Mouse (Mus musculus) ES-E14 (cell line): ENCODE results near the gene Fetub. TPM values are rescaled to one million over a fixed set of nuclear protein-coding genes. Genes with fewer than 3 reads are reported as not detected.

Experiments
- DNase-seq: peaks from one replicate; pipeline ENCODE4 v3.0.0-alpha.2; 2013; ENCODE audit warnings: low read depth, low spot score
- H3K27ac ChIP-seq: 2 replicates; pipeline ENCODE4 v1.5.1; 2012; ENCODE audit warnings: low read depth, mild to moderate bottlenecking, low read length, moderate library complexity, mixed read lengths; ENCODE audit not compliant: poor library complexity, insufficient read depth, severe bottlenecking
- H3K36me3 ChIP-seq: 2 replicates; pipeline ENCODE4 v1.6.1; 2012; ENCODE audit warnings: mild to moderate bottlenecking, low read length, moderate library complexity, mixed read lengths; ENCODE audit not compliant: control insufficient read depth, poor library complexity, insufficient read depth, severe bottlenecking
- H3K4me1 ChIP-seq, 2 experiments: fragments of 150-350 bp in 1 of 2; sonication (generic) in 1 of 2; 2 replicates each; pipeline ENCODE4 v1.6.1; 2012; ENCODE audit warnings: low read length in 2 of 2, mild to moderate bottlenecking in 1 of 2, mixed read lengths in 1 of 2; ENCODE audit not compliant: control insufficient read depth in 2 of 2, insufficient read depth in 2 of 2, poor library complexity in 1 of 2
- H3K4me3 ChIP-seq, 2 experiments: fragments of 150-350 bp in 1 of 2; sonication (generic) in 1 of 2; 2 replicates each; pipeline ENCODE4 v1.5.1; 2012; ENCODE audit warnings: low read length in 2 of 2, low read depth in 1 of 2, mild to moderate bottlenecking in 1 of 2, mixed read lengths in 1 of 2; ENCODE audit not compliant: insufficient read depth in 1 of 2, poor library complexity in 1 of 2, severe bottlenecking in 1 of 2
- H3K9ac ChIP-seq: 2 replicates; pipeline ENCODE4 v1.6.1; 2012; ENCODE audit warnings: low read depth, mild to moderate bottlenecking, low read length, mixed read lengths; ENCODE audit not compliant: poor library complexity, insufficient read depth, severe bottlenecking
- H3K9me3 ChIP-seq: fragments of 150-350 bp; sonication (generic); 2 replicates; pipeline ENCODE4 v1.6.1; 2012; ENCODE audit warnings: low read depth, mild to moderate bottlenecking, low read length; ENCODE audit not compliant: control insufficient read depth, insufficient read depth
- CHD2 ChIP-seq: IDR thresholded peaks from 2 replicates; pipeline ENCODE4 v1.6.1; 2014; ENCODE audit warnings: mild to moderate bottlenecking, low read depth, low read length, inconsistent platforms
- HCFC1 ChIP-seq: IDR thresholded peaks from 2 replicates; pipeline ENCODE4 v1.6.1; 2012; ENCODE audit warnings: low read length, inconsistent platforms, borderline replicate concordance; ENCODE audit not compliant: insufficient read depth
- MAFK ChIP-seq: IDR thresholded peaks from 2 replicates; pipeline ENCODE4 v1.6.1; 2014; ENCODE audit warnings: mild to moderate bottlenecking, low read depth, low read length, inconsistent platforms; ENCODE audit not compliant: insufficient read depth
- ZC3H11A ChIP-seq: IDR thresholded peaks from 2 replicates; pipeline ENCODE4 v1.6.1; 2012; ENCODE audit warnings: low read depth, mild to moderate bottlenecking, inconsistent platforms, low read length, borderline replicate concordance
- ZNF384 ChIP-seq: IDR thresholded peaks from 2 replicates; pipeline ENCODE4 v1.6.1; 2012; ENCODE audit warnings: low read depth, low read length, inconsistent platforms
- in situ Hi-C, 2 experiments: fragments of 600-800 bp; cut with MboI; formaldehyde crosslinking; loops; one replicate each; pipeline ENCODE4 v1.15.1; 2025; ENCODE audit warnings: low sequenced_read_pairs in 2 of 2, inconsistent platforms in 1 of 2; ENCODE audit not compliant: unreplicated experiment in 2 of 2
- total RNA-seq: library from RNA; depleted of rRNA; stranded (reverse); fragments of 300-350 nt; gene quantifications from 2 replicates; pipeline ENCODE4 v1.2.3, GENCODE M21; 2012

Gene Fetub
- total RNA-seq, 1 experiment: 3.7 TPM

GRCm38 (mm10) chr16:22919971-22920854 is 2.1 kb downstream of the Fetub start:
- H3K4me1 ChIP-seq: peaks cover 0 to 13% of the 10 kb centered on the region in 2 experiments; a peak in 3 of 4 replicates
- no peaks in the 10 kb centered on the region for H3K9me3 ChIP-seq
- in situ Hi-C loops: no loop called here
- peak; percentile 29 for DNase-seq
- H3K9ac ChIP-seq: peak overlapping the region; percentile 42; the same call in 1 of the 2 replicates
- peak overlapping the region in 1 of 2 experiments; percentile 18; a peak in 1 of 4 replicates for H3K4me3 ChIP-seq
- TF ChIP-seq MAFK (peak; percentile 83), CHD2 (no peak)
- H3K36me3 ChIP-seq: no peaks in the 10 kb centered on the region
- H3K27ac ChIP-seq: 0 out of 2 replicates have a peak overlapping the region, but pooled peaks have one; percentile 1

- in situ Hi-C loops: no loop called here
- no peak overlapping the region for H3K9ac ChIP-seq
- TF ChIP-seq ZC3H11A (no peak), ZNF384 (no peak), CHD2 (no peak)
- peaks cover 0 to 13% of the 10 kb centered on the region in 2 experiments; a peak in 3 of 4 replicates for H3K4me1 ChIP-seq
- H3K27ac ChIP-seq: no peak overlapping the region
- no peaks in the 10 kb centered on the region for H3K36me3 ChIP-seq
- no peak for DNase-seq
- no peak overlapping the region for H3K4me3 ChIP-seq
- H3K9me3 ChIP-seq: no peaks in the 10 kb centered on the region
Observed at GRCm38 (mm10) chr16:22921761-22922160, 3.6 kb downstream of the Fetub start.

- Histone ChIP-seq H3K9ac (no peak overlapping the region), H3K4me1 (peaks cover 0 to 13% of the 10 kb centered on the region in 2 experiments; a peak in 3 of 4 replicates), H3K9me3 (no peaks in the 10 kb centered on the region), H3K36me3 (no peaks in the 10 kb centered on the region), H3K4me3 (no peak overlapping the region), H3K27ac (no peak overlapping the region)
- no peak for DNase-seq
- in situ Hi-C loops: no loop called here
- TF ChIP-seq HCFC1 (no peak), ZC3H11A (no peak), MAFK (no peak), CHD2 (no peak), ZNF384 (no peak)
Observed at GRCm38 (mm10) chr16:22922433-22922832, 4.3 kb downstream of the Fetub start.

DNA sequence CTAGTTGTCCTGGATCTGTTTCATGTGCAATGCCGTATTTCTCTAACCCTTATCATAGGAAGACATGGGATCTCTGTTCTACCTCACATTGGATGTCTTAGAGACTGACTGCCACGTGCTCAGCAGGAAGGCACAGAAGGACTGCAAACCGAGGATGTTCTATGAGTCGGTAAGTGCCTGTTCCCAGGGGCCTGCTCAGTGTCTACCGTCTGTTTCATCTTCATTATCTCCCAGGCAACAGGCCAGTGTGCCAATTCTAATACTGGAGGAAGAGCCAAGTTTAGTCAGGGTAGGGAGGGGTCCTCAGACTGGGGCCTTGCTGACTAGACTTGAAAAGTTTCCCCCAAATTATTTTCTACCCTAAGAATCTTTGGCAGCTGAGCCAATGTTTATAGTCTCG is 11.4 kb downstream of the Fetub start:
- Histone ChIP-seq H3K9ac (no peak overlapping the region), H3K27ac (no peak overlapping the region), H3K36me3 (no peaks in the 10 kb centered on the region), H3K4me1 (peaks cover 0 to 9% of the 10 kb centered on the region in 2 experiments; a peak in 2 of 4 replicates), H3K4me3 (no peak overlapping the region), H3K9me3 (no peaks in the 10 kb centered on the region)
- DNase-seq: no peak
- in situ Hi-C loops: no loop called here
- TF ChIP-seq ZNF384 (no peak), HCFC1 (no peak)
